Mouse (Mus musculus): ENCODE results near the gene Txn1. TPM values are rescaled to one million over a fixed set of nuclear protein-coding genes. Genes with fewer than 3 reads are reported as not detected.

Gene Txn1
- total RNA-seq, 2 experiments from 2014 or later, result 234 to 247 TPM

DNA sequence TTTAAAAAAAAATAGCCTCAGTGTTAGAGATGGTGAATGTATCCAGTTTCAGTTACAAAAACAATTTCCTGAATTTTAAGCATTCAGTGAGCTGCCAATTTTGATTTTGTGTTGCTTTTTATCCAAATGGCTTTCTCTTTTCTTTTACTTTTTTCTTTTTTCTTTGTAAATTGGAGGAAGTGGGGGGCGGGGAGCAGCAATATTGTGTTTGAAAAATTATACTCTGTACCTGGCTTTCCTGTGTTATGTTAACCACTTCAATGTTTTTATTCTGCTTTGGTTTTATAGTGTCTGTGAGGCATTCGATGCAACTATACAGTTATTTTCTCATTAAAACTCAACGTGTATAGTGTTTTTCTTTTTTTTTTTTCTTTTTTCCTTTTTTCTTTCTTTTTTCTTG is 59.6 kb downstream of the Txn1 start:
- no peak for DNase-seq

DNA sequence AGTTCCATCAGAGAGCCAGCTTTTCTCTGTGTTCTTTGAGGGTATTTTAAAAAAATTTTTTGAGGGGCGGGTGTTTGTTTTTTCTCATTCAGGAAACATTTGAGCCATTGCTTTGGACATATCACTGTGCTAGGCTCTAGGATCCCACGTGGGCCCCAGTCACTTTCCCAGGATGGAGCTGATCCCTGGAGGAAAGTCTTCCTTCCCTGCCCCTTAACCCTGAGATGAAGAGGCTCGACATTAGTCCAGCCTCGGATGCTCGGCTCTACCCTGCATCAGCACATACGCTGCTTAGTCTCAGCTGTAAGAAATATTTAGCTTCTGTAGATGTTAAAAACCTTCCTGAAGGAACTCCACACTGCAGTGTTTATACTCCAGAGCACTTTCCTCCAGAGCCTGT is 60.3 kb downstream of the Txn1 start:
- no peak for DNase-seq

DNA sequence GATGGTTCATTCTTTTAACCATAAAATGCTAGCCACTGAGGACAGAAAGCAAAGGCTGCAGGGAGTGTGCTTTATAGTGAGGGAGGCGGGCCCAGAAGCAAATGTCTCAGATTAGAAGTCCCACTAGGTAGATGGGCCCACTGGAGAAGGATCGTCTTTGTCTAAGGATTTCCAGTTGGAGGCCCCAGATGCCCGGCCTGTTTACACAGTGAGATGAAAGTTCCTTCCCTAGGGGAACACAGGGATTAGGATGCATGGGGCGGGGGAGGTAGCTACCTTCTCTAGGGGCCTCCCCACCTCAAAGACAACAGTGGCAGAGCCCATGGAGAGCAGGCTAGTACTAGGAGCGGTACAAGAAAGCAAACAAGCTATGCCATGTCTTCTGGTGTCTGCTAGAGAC is 61.1 kb downstream of the Txn1 start:
- no peak for DNase-seq

Other genes with a start within 250 kb of the Txn1 start
- gene Akap2, start 238.8 kb downstream of the Txn1 start, total RNA-seq (2021), result 10 to 100 TPM; 87.7 to 92.0 TPM
- gene D630039A03Rik, start 40.1 kb downstream of the Txn1 start, total RNA-seq (2021), result 1 to 10 TPM; 6.3 to 6.7 TPM
- not detected for gene Txndc8, start 52.7 kb upstream of the Txn1 start, total RNA-seq (2021)